Mouse (Mus musculus): ENCODE measurements around the gene Palm. TPM values are rescaled to one million over a fixed set of nuclear protein-coding genes. Genes with fewer than 3 reads are reported as not detected.

Palm gene
- polyA plus RNA-seq, 1 experiment from 2014 or later: 63.7 TPM

- H3K4me1 ChIP-seq: peaks cover 58% of the 10 kb centered on the region
Observed at GRCm38 (mm10) chr10:79853860-79854795, 60.8 kb downstream of the Palm start, which contains the start of gene Ptbp1. Gene Ptbp1, plus strand, starts transcription at chr10:79854427.

GRCm38 (mm10) chr10:79854801-79855541 lies 61.6 kb downstream of the Palm start:
- Histone ChIP-seq H3K4me1 (peaks cover 67% of the 10 kb centered on the region), H3K9ac (peak overlapping the region; percentile 92), H3K27me3 (no peaks in the 10 kb centered on the region), H3K9me3 (no peaks in the 10 kb centered on the region), H3K4me3 (peak overlapping the region; percentile 72), H3K27ac (peak overlapping the region; percentile 100), H3K36me3 (peaks cover 23% of the 10 kb centered on the region), H3K4me2 (peak overlapping the region; percentile 86)
- under 1% methylated on average over 82 of the region's 83 CpGs for WGBS
- ATAC-seq (ENCODE audit: borderline replicate concordance, extremely low read depth, low FRiP score, low TSS enrichment): peak; percentile 13

More at GRCm38 (mm10) chr10:79853860-79854795, 60.8 kb downstream of the Palm start, which contains the start of gene Ptbp1:
- peak within 1 kb of the TSS; percentile 72 for H3K4me3 ChIP-seq
- peaks cover 14% of the 10 kb centered on the region for H3K36me3 ChIP-seq
- under 1% methylated on average over 75 of the region's 75 CpGs for WGBS
- H3K9me3 ChIP-seq: no peaks in the 10 kb centered on the region
- peak within 1 kb of the TSS; percentile 86 for H3K4me2 ChIP-seq
- peak within 1 kb of the TSS; percentile 92 for H3K9ac ChIP-seq
- no peaks in the 10 kb centered on the region for H3K27me3 ChIP-seq
- peak within 1 kb of the TSS; percentile 100 for H3K27ac ChIP-seq
- peak; percentile 89 for ATAC-seq (ENCODE audit: borderline replicate concordance, extremely low read depth, low FRiP score, low TSS enrichment)

GRCm38 (mm10) chr10:79855558-79856184 lies 62.3 kb downstream of the Palm start:
- H3K36me3 ChIP-seq: peaks cover 30% of the 10 kb centered on the region

GRCm38 (mm10) chr10:79856280-79856679 lies 62.9 kb downstream of the Palm start:
- Histone ChIP-seq H3K27ac (peak overlapping the region; percentile 100), H3K4me2 (peak overlapping the region; percentile 86), H3K4me1 (peaks cover 60% of the 10 kb centered on the region), H3K9ac (peak overlapping the region; percentile 92), H3K9me3 (no peaks in the 10 kb centered on the region), H3K36me3 (peaks cover 36% of the 10 kb centered on the region), H3K4me3 (peak overlapping the region; percentile 72), H3K27me3 (no peaks in the 10 kb centered on the region)
- no peak for ATAC-seq (ENCODE audit: borderline replicate concordance, extremely low read depth, low FRiP score, low TSS enrichment)
- WGBS: 15% methylated on average over 6 of the region's 6 CpGs

More at GRCm38 (mm10) chr10:79855558-79856184, 62.3 kb downstream of the Palm start:
- no peak for ATAC-seq (ENCODE audit: borderline replicate concordance, extremely low read depth, low FRiP score, low TSS enrichment)
- under 1% methylated on average over 10 of the region's 10 CpGs for WGBS
- Histone ChIP-seq H3K4me1 (peaks cover 65% of the 10 kb centered on the region), H3K4me2 (peak overlapping the region; percentile 86), H3K27me3 (no peaks in the 10 kb centered on the region), H3K4me3 (peak overlapping the region; percentile 72), H3K9ac (peak overlapping the region; percentile 92), H3K9me3 (no peaks in the 10 kb centered on the region), H3K27ac (peak overlapping the region; percentile 100)

- Histone ChIP-seq H3K27me3 (no peaks in the 10 kb centered on the region), H3K9ac (peak overlapping the region; percentile 92), H3K4me1 (peaks cover 54% of the 10 kb centered on the region), H3K27ac (peak overlapping the region; percentile 100), H3K4me2 (peak overlapping the region; percentile 86), H3K36me3 (peaks cover 42% of the 10 kb centered on the region), H3K9me3 (no peaks in the 10 kb centered on the region), H3K4me3 (peak overlapping the region; percentile 72)
- 8% methylated on average over 7 of the region's 7 CpGs for WGBS
- no peak for ATAC-seq (ENCODE audit: borderline replicate concordance, extremely low read depth, low FRiP score, low TSS enrichment)
Observed at GRCm38 (mm10) chr10:79856704-79857451, 63.5 kb downstream of the Palm start.

- H3K4me1 ChIP-seq: peaks cover 49% of the 10 kb centered on the region
Observed at GRCm38 (mm10) chr10:79857452-79857811, 64.1 kb downstream of the Palm start.

GRCm38 (mm10) chr10:79857894-79858293 lies 64.5 kb downstream of the Palm start:
- H3K9ac ChIP-seq: peak overlapping the region; percentile 92; the same call in 1 of the 2 replicates
- peaks cover 44% of the 10 kb centered on the region for H3K4me1 ChIP-seq

More at GRCm38 (mm10) chr10:79857452-79857811, 64.1 kb downstream of the Palm start:
- Histone ChIP-seq H3K9me3 (no peaks in the 10 kb centered on the region), H3K27me3 (no peaks in the 10 kb centered on the region), H3K27ac (peak overlapping the region; percentile 100), H3K9ac (peak overlapping the region; percentile 92), H3K36me3 (peaks cover 47% of the 10 kb centered on the region), H3K4me2 (peak overlapping the region; percentile 86), H3K4me3 (peak overlapping the region; percentile 72)
- ATAC-seq (ENCODE audit: borderline replicate concordance, extremely low read depth, low FRiP score, low TSS enrichment): no peak
- WGBS: 9% methylated on average over 4 of the region's 4 CpGs

GRCm38 (mm10) chr10:79858416-79859074 lies 65.2 kb downstream of the Palm start:
- H3K4me2 ChIP-seq: peak overlapping the region; percentile 86
- no peaks in the 10 kb centered on the region for H3K27me3 ChIP-seq
- H3K27ac ChIP-seq: peak overlapping the region; percentile 100
- peak; percentile 16; the same call in 1 of the 2 replicates for ATAC-seq (ENCODE audit: borderline replicate concordance, extremely low read depth, low FRiP score, low TSS enrichment)
- peak overlapping the region; percentile 92; the same call in 1 of the 2 replicates for H3K9ac ChIP-seq
- peaks cover 58% of the 10 kb centered on the region for H3K36me3 ChIP-seq
- 33% methylated on average over 17 of the region's 17 CpGs for WGBS
- H3K9me3 ChIP-seq: no peaks in the 10 kb centered on the region
- H3K4me3 ChIP-seq: peak overlapping the region; percentile 72
- peaks cover 40% of the 10 kb centered on the region for H3K4me1 ChIP-seq

More at GRCm38 (mm10) chr10:79857894-79858293, 64.5 kb downstream of the Palm start:
- WGBS: 54% methylated on average over 2 of the region's 2 CpGs
- H3K27ac ChIP-seq: peak overlapping the region; percentile 100
- no peak for ATAC-seq (ENCODE audit: borderline replicate concordance, extremely low read depth, low FRiP score, low TSS enrichment)
- peaks cover 52% of the 10 kb centered on the region for H3K36me3 ChIP-seq
- no peaks in the 10 kb centered on the region for H3K27me3 ChIP-seq
- peak overlapping the region; percentile 72 for H3K4me3 ChIP-seq
- no peaks in the 10 kb centered on the region for H3K9me3 ChIP-seq
- peak overlapping the region; percentile 86 for H3K4me2 ChIP-seq

GRCm38 (mm10) chr10:79859116-79859515 lies 65.7 kb downstream of the Palm start:
- H3K27ac ChIP-seq: 0 out of 2 replicates have a peak overlapping the region, but pooled peaks have one; percentile 8

More at GRCm38 (mm10) chr10:79859116-79859515, 65.7 kb downstream of the Palm start:
- Histone ChIP-seq H3K4me1 (peaks cover 40% of the 10 kb centered on the region), H3K27me3 (no peaks in the 10 kb centered on the region), H3K36me3 (peaks cover 63% of the 10 kb centered on the region), H3K9me3 (no peaks in the 10 kb centered on the region), H3K4me3 (no peak overlapping the region), H3K4me2 (0 out of 2 replicates have a peak overlapping the region, but pooled peaks have one; percentile 11), H3K9ac (no peak overlapping the region)
- 70% methylated on average over 11 of the region's 11 CpGs for WGBS
- ATAC-seq (ENCODE audit: borderline replicate concordance, extremely low read depth, low FRiP score, low TSS enrichment): no peak
